Mouse (Mus musculus): ENCODE measurements around the gene Mrps18b. TPM values are rescaled to one million over a fixed set of nuclear protein-coding genes. Genes with fewer than 3 reads are reported as not detected.

The Mrps18b gene
- polyA plus RNA-seq, 1 experiment from 2014 or later, result 73.9 TPM

DNA sequence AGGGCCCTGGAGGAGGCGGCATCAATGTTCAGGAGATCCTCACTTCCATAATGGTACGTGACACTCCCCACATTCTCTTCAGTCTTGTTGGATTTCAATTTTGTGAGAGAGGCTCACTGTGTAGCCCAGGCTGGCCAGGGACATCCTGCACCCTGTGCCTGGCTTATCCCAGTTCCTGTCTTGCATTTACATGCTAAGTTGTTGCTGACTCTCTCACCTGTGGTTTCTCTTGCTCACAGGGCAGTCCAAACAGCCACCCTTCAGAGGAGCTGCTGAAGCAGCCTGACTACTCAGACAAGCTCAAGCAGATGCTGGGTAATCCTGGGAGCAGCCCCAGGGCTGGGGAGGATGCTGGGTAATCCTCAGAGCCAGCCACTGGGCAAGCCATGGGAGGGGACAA, 13.3 kb upstream of the Mrps18b start:
- WGBS, result 94% methylated on average over 2 of the region's 2 CpGs
- no peaks in the 10 kb centered on the region for H3K9me3 ChIP-seq
- no peaks in the 10 kb centered on the region for H3K4me1 ChIP-seq
- no peak overlapping the region for H3K4me3 ChIP-seq
- no peaks in the 10 kb centered on the region for H3K27me3 ChIP-seq
- no peak for ATAC-seq (ENCODE audit: borderline replicate concordance, extremely low read depth, low FRiP score, low TSS enrichment)
- H3K36me3 ChIP-seq, result peaks cover 68% of the 10 kb centered on the region
- H3K27ac ChIP-seq, result no peak overlapping the region
- no peak overlapping the region for H3K4me2 ChIP-seq
- no peak overlapping the region for H3K9ac ChIP-seq

- H3K9me3 ChIP-seq, result no peaks in the 10 kb centered on the region
- no peak overlapping the region for H3K4me2 ChIP-seq
- peaks cover 83% of the 10 kb centered on the region for H3K36me3 ChIP-seq
- H3K27me3 ChIP-seq, result no peaks in the 10 kb centered on the region
- H3K9ac ChIP-seq, result no peak overlapping the region
- ATAC-seq (ENCODE audit: borderline replicate concordance, extremely low read depth, low FRiP score, low TSS enrichment), result no peak
- H3K4me3 ChIP-seq, result no peak overlapping the region
- H3K27ac ChIP-seq, result no peak overlapping the region
- H3K4me1 ChIP-seq, result no peaks in the 10 kb centered on the region
- 17% methylated on average over 1 of the region's 1 CpGs for WGBS
Measured at GRCm38 (mm10) chr17:35927471-35927870, 11.3 kb upstream of the Mrps18b start.

- no peak for ATAC-seq (ENCODE audit: borderline replicate concordance, extremely low read depth, low FRiP score, low TSS enrichment)
- no peaks in the 10 kb centered on the region for H3K27me3 ChIP-seq
- no peak overlapping the region for H3K4me3 ChIP-seq
- 85% methylated on average over 4 of the region's 4 CpGs for WGBS
- H3K9me3 ChIP-seq, result no peaks in the 10 kb centered on the region
- H3K4me2 ChIP-seq, result no peak overlapping the region
- H3K9ac ChIP-seq, result no peak overlapping the region
- no peak overlapping the region for H3K27ac ChIP-seq
- peaks cover 62% of the 10 kb centered on the region for H3K36me3 ChIP-seq
- H3K4me1 ChIP-seq, result peaks cover 30% of the 10 kb centered on the region
Measured at GRCm38 (mm10) chr17:35923281-35923680, 7.1 kb upstream of the Mrps18b start.

DNA sequence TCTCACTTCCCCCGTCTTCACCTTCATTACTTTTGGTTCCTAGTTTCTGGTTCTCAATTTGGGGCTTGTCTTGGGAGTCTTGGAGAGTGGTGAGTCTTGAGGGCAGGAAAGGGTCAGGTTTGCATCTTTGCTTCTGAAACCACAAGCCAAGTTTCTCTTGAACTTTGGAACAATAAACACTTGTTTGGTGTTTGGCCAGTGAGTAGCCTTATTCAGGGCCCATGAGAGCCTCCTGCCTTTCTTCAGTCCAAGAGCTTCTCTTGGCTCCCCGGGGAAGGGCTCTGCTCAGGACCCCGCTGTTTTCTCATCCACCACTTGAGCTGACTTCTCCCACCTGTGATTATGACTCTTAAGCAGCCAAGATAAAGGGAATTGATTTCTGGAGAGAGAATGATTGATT, 6.4 kb upstream of the Mrps18b start:
- Histone ChIP-seq H3K4me2 (no peak overlapping the region), H3K9me3 (no peaks in the 10 kb centered on the region), H3K4me3 (no peak overlapping the region), H3K4me1 (peaks cover 30% of the 10 kb centered on the region), H3K27me3 (no peaks in the 10 kb centered on the region), H3K27ac (no peak overlapping the region), H3K9ac (no peak overlapping the region), H3K36me3 (peaks cover 57% of the 10 kb centered on the region)
- no peak for ATAC-seq (ENCODE audit: borderline replicate concordance, extremely low read depth, low FRiP score, low TSS enrichment)
- WGBS, result 90% methylated on average over 3 of the region's 3 CpGs

DNA sequence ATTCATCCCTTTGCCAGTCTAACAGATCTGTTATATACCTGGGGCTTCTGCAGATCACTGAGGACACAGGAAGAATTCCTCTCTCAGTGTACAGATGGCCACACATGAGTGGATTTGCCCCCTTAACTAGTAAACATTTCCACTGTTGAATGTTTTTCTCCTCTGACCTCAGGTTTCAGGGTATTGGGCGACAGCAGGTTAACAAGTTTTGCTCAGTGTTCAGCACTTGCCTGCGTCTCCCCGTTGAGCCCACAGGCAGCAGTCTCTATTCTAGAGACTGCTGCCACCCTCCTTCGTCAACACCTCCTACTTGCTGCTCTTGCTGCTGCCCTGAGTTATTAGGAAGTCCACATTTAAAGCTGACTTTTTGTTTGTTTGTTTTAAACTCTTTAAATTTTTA, 5.5 kb upstream of the Mrps18b start:
- no peaks in the 10 kb centered on the region for H3K9me3 ChIP-seq
- no peak for ATAC-seq (ENCODE audit: borderline replicate concordance, extremely low read depth, low FRiP score, low TSS enrichment)
- peaks cover 30% of the 10 kb centered on the region for H3K4me1 ChIP-seq
- no peaks in the 10 kb centered on the region for H3K27me3 ChIP-seq
- H3K9ac ChIP-seq, result no peak overlapping the region
- peaks cover 55% of the 10 kb centered on the region for H3K36me3 ChIP-seq
- no peak overlapping the region for H3K27ac ChIP-seq
- 76% methylated on average over 4 of the region's 4 CpGs for WGBS
- H3K4me2 ChIP-seq, result no peak overlapping the region; the same call in 1 of the 2 replicates
- H3K4me3 ChIP-seq, result no peak overlapping the region

GRCm38 (mm10) chr17:35920862-35921562, 4.8 kb upstream of the Mrps18b start:
- no peak for ATAC-seq (ENCODE audit: borderline replicate concordance, extremely low read depth, low FRiP score, low TSS enrichment)
- no peak overlapping the region for H3K9ac ChIP-seq

GRCm38 (mm10) chr17:35920384-35920783, 4.2 kb upstream of the Mrps18b start:
- ATAC-seq (ENCODE audit: borderline replicate concordance, extremely low read depth, low FRiP score, low TSS enrichment), result no peak
- no peaks in the 10 kb centered on the region for H3K27me3 ChIP-seq
- H3K4me3 ChIP-seq, result no peak overlapping the region
- H3K9me3 ChIP-seq, result no peaks in the 10 kb centered on the region
- peak overlapping the region; percentile 90; the same call in 1 of the 2 replicates for H3K4me2 ChIP-seq
- peaks cover 42% of the 10 kb centered on the region for H3K36me3 ChIP-seq
- 41% methylated on average over 1 of the region's 1 CpGs for WGBS
- H3K9ac ChIP-seq, result peak overlapping the region; percentile 44
- H3K27ac ChIP-seq, result peak overlapping the region; percentile 98
- peaks cover 34% of the 10 kb centered on the region for H3K4me1 ChIP-seq

More at GRCm38 (mm10) chr17:35920862-35921562, 4.8 kb upstream of the Mrps18b start:
- peaks cover 48% of the 10 kb centered on the region for H3K36me3 ChIP-seq
- H3K27ac ChIP-seq, result peak overlapping the region; percentile 98
- no peak overlapping the region for H3K4me3 ChIP-seq
- no peak overlapping the region; the same call in 1 of the 2 replicates for H3K4me2 ChIP-seq
- 62% methylated on average over 5 of the region's 5 CpGs for WGBS
- no peaks in the 10 kb centered on the region for H3K9me3 ChIP-seq
- no peaks in the 10 kb centered on the region for H3K27me3 ChIP-seq
- peaks cover 30% of the 10 kb centered on the region for H3K4me1 ChIP-seq

DNA sequence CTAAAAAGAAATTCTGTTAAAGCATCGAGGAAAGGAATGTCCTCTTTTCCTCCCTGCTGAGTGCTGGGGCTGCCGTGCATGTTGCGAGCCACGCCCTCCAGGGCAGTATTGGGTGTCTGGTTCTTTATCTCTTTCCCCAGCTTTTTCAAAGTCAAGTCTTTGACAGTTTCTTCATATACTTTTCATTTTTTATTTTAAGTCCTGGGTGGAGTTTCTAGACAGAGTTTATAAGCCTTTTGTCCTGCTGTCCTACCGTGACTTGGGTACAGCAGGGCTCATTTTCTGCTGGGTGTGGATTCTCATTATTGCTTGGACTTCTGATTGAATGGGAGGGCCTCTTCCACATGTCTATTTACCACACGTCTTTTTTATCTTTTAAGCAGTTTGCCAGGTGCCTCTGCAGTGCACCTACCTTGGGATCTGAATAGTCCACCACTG, 3.7 kb upstream of the Mrps18b start:
- Histone ChIP-seq H3K4me1 (peaks cover 37% of the 10 kb centered on the region), H3K4me3 (peak overlapping the region; percentile 56), H3K9me3 (no peaks in the 10 kb centered on the region), H3K4me2 (peak overlapping the region; percentile 90), H3K36me3 (peaks cover 37% of the 10 kb centered on the region), H3K27me3 (no peaks in the 10 kb centered on the region), H3K27ac (peak overlapping the region; percentile 98), H3K9ac (peak overlapping the region; percentile 44)
- ATAC-seq (ENCODE audit: borderline replicate concordance, extremely low read depth, low FRiP score, low TSS enrichment), result no peak
- WGBS, result 37% methylated on average over 6 of the region's 6 CpGs

DNA sequence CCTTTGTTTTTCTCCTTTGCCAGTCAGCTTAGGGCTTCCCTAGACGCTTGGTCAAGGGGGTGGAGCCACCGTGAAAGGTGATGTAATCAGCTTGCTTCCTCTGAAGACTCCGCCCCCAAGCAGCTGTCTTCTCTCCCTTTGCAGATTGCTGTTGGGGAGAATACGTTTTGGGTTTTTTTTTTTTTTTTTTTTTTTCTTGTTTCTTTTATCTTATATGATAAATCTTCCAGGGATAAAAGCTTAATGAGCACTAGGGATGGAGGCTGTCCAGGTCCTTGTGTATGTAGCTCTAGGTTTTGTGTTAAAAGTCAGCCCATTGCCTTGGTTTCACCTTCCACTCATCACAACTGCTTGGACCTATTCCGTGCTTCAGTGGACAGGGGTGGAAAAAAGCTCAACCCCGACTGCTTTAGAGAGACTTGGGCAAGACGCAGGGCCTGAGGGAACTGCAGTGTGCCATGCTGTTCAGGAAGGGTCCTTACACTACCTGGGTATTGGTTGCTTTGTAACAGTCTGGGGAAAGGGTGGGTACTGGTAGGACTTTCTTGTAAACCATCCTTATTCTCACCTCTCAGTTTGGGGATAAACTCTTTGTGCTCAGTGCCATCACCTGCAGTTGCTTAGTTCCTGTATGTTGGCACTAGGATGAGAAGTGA, 3.0 kb upstream of the Mrps18b start:
- WGBS, result 8% methylated on average over 7 of the region's 7 CpGs
- H3K27ac ChIP-seq, result peak overlapping the region; percentile 98

DNA sequence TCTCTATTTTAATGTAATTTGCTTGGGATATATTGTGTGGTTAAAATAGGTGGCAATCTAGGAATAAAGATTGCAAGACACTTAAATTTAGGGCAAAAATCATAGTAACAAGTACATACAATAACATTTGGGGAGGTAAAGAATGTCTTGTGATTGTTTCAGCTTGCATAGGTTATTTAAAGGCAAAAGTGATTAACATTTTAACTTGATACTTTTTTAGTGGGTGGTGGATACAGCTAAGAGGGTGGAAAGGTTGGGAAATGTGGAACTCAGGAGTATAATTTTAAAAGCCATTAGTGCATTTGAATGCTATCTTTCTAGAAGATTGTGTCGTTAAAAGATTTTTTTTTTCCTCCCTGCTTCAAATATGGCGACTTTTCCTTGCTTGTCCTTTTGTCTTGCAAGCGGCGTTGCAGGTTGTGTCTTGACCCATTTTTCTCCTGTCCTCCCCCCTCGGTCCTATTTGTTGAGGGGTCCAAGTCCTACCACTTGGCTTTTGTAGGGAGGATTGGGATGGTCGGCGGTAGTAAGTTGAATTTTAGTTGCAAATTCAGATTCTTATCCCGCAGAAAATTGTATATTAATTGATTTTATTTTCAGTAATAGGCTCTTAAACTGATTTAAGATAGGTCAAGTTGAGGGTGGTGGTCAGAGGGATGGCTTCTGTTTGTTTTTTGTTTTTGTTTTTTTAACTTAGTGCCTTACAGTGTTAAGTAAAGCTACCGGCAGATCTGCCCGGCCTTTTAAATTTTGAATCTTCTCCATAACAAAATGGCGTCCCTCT, 2.3 kb upstream of the Mrps18b start:
- under 1% methylated on average over 11 of the region's 11 CpGs for WGBS
- H3K36me3 ChIP-seq, result peaks cover 32% of the 10 kb centered on the region
- H3K9me3 ChIP-seq, result no peaks in the 10 kb centered on the region
- H3K4me1 ChIP-seq, result peaks cover 37% of the 10 kb centered on the region
- no peaks in the 10 kb centered on the region for H3K27me3 ChIP-seq
- ATAC-seq (ENCODE audit: borderline replicate concordance, extremely low read depth, low FRiP score, low TSS enrichment), result no peak
- peak overlapping the region; percentile 81 for H3K9ac ChIP-seq
- H3K27ac ChIP-seq, result peak overlapping the region; percentile 98
- H3K4me3 ChIP-seq, result peak overlapping the region; percentile 56
- peak overlapping the region; percentile 90 for H3K4me2 ChIP-seq

More for the DNA sequence above, 3.0 kb upstream of the Mrps18b start:
- H3K27me3 ChIP-seq, result no peaks in the 10 kb centered on the region
- ATAC-seq (ENCODE audit: borderline replicate concordance, extremely low read depth, low FRiP score, low TSS enrichment), result peak; percentile 44; the same call in 1 of the 2 replicates
- peaks cover 37% of the 10 kb centered on the region for H3K4me1 ChIP-seq
- H3K9ac ChIP-seq, result peak overlapping the region; percentile 81
- H3K36me3 ChIP-seq, result peaks cover 33% of the 10 kb centered on the region
- peak overlapping the region; percentile 56 for H3K4me3 ChIP-seq
- peak overlapping the region; percentile 90 for H3K4me2 ChIP-seq
- H3K9me3 ChIP-seq, result no peaks in the 10 kb centered on the region

DNA sequence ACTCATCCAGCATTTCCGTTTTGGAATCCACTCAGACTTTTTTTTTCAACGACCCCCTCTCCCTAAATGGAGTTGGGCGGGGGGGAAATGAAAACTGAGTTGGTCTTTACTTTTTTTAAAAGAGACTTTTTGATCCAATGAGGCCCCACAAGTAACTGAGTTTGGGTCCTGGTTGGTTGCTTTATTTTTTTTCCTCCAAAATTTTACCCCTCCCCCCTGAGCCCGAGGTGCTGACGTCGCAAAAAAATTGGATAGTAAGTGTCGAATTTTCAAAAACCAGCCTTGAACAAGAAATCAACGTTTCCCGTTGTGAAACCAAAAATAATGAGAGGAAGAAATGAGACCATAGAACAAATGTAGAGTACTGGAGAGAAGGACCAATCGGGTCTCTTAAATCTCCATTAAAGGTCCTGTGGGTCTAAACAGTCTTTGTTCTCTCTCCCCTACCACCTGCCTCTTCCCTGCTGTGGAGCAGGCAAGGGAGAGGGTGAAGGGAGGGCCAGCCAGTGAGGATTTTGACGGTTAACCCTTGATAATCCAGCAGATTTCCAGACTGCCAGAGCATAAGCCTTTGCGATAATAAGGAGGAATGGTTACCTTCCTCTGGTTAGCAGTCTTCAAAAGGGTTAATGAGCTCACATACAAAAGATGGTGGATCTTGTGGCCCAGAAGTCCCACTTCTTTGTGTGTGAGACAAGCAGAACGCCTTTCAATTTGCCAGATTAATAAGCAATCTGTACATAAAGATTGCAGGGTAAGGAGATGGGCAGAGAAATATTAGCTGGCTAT, 1.5 kb upstream of the Mrps18b start:
- WGBS, result under 1% methylated on average over 13 of the region's 13 CpGs
- Histone ChIP-seq H3K27ac (peak overlapping the region; percentile 98), H3K4me1 (peaks cover 37% of the 10 kb centered on the region), H3K27me3 (no peaks in the 10 kb centered on the region), H3K9ac (peak overlapping the region; percentile 81), H3K36me3 (peaks cover 33% of the 10 kb centered on the region), H3K9me3 (no peaks in the 10 kb centered on the region), H3K4me2 (peak overlapping the region; percentile 90), H3K4me3 (peak overlapping the region; percentile 56)
- ATAC-seq (ENCODE audit: borderline replicate concordance, extremely low read depth, low FRiP score, low TSS enrichment), result no peak
